Mouse (Mus musculus) embryonic fibroblast, embryonic 13.5 days (primary cell): Measurements from ENCODE around the gene Chmp6. TPM values are rescaled to one million over a fixed set of nuclear protein-coding genes. Genes with fewer than 3 reads are reported as not detected.

Experiments used
- H3K27ac ChIP-seq: 2 replicates; pipeline ENCODE4 v1.5.1; 2012; ENCODE audit warnings: low read length, control low read depth, inconsistent platforms; ENCODE audit not compliant: insufficient read depth
- H3K4me1 ChIP-seq: 2 replicates; pipeline ENCODE4 v1.6.1; 2011; ENCODE audit warnings: low read length; ENCODE audit not compliant: control insufficient read depth, insufficient read depth
- H3K4me3 ChIP-seq: 2 replicates; pipeline ENCODE4 v1.5.1; 2011; ENCODE audit warnings: mild to moderate bottlenecking, control low read depth, low read length; ENCODE audit not compliant: insufficient read depth
- CTCF ChIP-seq: IDR thresholded peaks from 2 replicates; pipeline ENCODE4 v1.5.1; 2011; ENCODE audit warnings: mild to moderate bottlenecking, control low read depth, low read length, moderate library complexity, borderline replicate concordance; ENCODE audit not compliant: insufficient read depth
- POLR2A ChIP-seq: IDR thresholded peaks from 2 replicates; pipeline ENCODE4 v1.6.1; 2011; ENCODE audit warnings: low read depth, mild to moderate bottlenecking, control low read depth, low read length, moderate library complexity
- polyA plus RNA-seq: library from polyadenylated mRNA; stranded (reverse); fragments of >200 nt; gene quantifications from 2 replicates; pipeline ENCODE4 v1.2.4, GENCODE M21; 2011; ENCODE audit warnings: low read depth; ENCODE audit not compliant: missing spikeins, insufficient read length

Chmp6 gene
- polyA plus RNA-seq, 1 experiment = 30.3 TPM

DNA sequence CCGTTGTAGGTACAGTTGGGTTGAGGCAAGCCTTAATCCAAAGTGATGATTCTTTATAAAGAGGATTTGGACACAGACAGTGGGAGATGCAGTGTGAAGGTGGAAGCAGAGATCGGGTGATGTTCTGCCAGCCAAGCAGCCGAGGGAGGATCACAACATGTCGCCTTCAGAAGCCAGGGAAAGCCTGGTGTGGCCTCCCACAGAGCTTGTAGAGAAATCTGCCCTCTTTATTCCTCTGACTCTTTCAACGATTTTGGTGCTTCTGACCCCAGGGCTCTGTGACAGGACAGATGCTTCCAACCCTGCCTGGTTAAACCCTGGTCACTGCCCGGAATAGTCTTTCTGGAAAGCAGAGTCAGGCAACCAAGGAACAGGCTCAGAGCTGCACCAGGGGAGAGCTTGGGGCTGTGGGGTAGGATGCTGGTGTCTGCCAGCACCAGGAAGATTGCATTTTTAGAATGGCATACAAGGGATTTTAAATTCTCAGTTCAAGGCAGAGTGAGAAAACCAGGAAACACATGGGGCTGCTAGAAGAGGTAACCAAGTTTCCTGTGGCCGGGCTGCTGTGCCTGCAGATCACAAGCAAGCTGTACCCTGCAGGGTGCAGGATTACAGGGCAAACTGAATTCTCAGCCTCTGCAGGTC, 6.1 kb upstream of the Chmp6 start:
- no peak overlapping the region for H3K27ac ChIP-seq
- H3K4me3 ChIP-seq = no peak overlapping the region
- no peaks in the 10 kb centered on the region for H3K4me1 ChIP-seq
- no peak for TF ChIP-seq POLR2A
- no peak for TF ChIP-seq CTCF

GRCm38 (mm10) chr11:119907711-119908110, 5.5 kb upstream of the Chmp6 start:
- TF ChIP-seq POLR2A = no peak
- Histone ChIP-seq H3K27ac (no peak overlapping the region), H3K4me1 (no peaks in the 10 kb centered on the region), H3K4me3 (no peak overlapping the region)

GRCm38 (mm10) chr11:119909436-119909835, 3.8 kb upstream of the Chmp6 start:
- TF ChIP-seq POLR2A (no peak), CTCF (peak; percentile 91)
- H3K4me1 ChIP-seq = no peaks in the 10 kb centered on the region
- H3K4me3 ChIP-seq = no peak overlapping the region
- H3K27ac ChIP-seq = no peak overlapping the region

DNA sequence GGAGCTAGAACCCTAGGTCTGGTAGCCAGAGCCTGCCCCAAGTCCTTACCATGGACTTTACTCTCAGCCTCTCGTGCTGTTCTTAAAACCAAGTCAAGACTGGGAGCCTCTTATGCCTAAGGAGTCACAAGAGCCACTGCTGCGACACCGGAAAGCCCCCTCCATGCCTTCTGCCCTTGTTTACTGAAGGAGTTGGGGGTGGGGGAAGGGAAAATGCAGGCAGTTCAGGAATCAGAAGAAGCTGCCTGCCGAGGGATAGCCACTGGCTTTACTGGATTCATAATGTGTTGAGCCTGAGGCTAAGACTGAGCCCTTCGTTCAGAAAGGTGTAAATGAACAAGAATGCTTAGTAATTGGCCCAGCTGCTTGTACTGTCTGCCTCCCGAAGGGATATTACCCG, 396 bp upstream of the Chmp6 start:
- Histone ChIP-seq H3K4me1 (no peaks in the 10 kb centered on the region), H3K4me3 (no peak overlapping the region; the same call in 1 of the 2 replicates), H3K27ac (no peak overlapping the region)
- TF ChIP-seq POLR2A (no peak), CTCF (no peak)

DNA sequence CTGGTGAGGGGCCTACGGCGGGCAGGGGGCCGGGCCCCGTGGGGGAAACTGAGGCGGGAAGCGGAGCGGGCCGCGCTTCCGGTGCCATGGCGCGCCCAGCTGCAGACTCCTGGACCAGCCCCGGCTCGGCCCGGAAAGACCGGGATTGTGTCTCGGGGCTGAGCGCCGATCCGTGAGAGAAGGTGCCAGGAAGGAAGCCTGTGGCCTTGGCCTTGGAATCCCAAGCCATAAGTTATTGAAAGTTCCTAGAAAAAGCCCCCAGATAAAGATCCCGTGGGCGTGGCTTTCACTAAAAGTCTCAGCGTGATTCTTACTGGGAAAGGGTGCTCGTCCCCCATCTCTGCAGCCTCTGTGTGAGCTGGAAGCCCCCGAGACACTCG, 684 bp downstream of the Chmp6 start:
- TF ChIP-seq POLR2A (no peak), CTCF (no peak)
- peak overlapping the region; percentile 32 for H3K27ac ChIP-seq
- no peaks in the 10 kb centered on the region for H3K4me1 ChIP-seq
- peak overlapping the region; percentile 86 for H3K4me3 ChIP-seq

GRCm38 (mm10) chr11:119914381-119914780, 1.1 kb downstream of the Chmp6 start:
- TF ChIP-seq POLR2A (no peak), CTCF (no peak)
- peak overlapping the region; percentile 86 for H3K4me3 ChIP-seq
- H3K4me1 ChIP-seq = no peaks in the 10 kb centered on the region
- H3K27ac ChIP-seq = peak overlapping the region; percentile 32; the same call in 1 of the 2 replicates

DNA sequence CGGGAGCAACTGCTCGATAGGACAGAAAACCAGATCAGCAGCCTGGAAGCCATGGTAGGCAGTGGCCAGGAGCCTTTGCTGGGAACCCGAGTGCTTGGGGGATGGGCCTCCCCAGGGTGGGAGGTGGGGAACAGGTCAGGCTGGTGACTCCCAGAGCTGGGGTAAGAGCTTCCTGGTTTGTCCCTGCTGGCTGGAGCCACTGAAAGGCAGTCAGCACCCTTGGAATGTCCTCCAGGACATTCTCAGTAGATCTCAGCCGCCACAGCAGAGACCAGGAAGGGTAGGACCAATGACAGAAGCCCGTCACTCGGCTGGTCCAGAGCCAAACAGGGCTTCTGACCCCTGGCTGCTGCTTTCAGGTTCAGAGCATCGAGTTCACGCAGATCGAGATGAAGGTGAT, 2.4 kb downstream of the Chmp6 start:
- Histone ChIP-seq H3K27ac (no peak overlapping the region), H3K4me3 (no peak overlapping the region), H3K4me1 (no peaks in the 10 kb centered on the region)
- TF ChIP-seq CTCF (no peak), POLR2A (no peak)

DNA sequence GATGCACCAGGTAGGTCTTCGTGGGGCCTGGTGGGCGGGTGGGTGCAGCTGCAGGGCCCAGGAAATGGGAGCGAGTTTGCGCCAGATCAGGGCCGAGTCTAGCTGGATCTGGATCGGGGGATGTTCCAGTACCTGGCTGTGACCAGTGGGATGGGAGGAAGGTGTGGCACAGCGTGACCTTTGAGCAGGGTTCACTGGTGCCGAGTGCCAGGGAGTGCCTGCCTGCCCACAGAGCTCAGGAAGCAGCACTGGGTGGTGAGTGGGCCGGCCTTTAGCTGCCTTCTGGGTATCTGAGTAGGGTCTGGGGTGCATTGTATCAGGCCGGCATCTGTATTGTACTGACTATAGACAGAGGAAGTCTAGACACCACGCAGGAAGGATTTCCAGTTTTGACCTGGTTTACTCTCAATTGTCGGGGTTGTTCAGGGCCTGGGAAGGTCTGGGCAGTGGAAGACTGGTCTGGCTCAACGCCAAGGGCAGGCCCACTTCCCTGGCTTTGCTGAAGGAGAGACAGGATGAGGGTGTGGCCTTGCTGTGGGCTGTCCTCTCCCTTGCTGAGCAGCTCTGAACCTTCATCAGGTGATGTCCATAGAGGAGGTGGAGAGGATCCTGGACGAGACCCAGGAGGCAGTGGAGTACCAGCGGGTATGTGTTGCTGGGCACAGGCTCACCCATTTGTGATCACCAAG, 3.0 kb downstream of the Chmp6 start:
- Histone ChIP-seq H3K4me3 (no peak overlapping the region), H3K4me1 (no peaks in the 10 kb centered on the region), H3K27ac (no peak overlapping the region)
- TF ChIP-seq POLR2A (no peak), CTCF (no peak)

- TF ChIP-seq POLR2A (no peak), CTCF (no peak)
- Histone ChIP-seq H3K27ac (no peak overlapping the region), H3K4me1 (no peaks in the 10 kb centered on the region), H3K4me3 (no peak overlapping the region)
Measured at GRCm38 (mm10) chr11:119916834-119917469, 3.7 kb downstream of the Chmp6 start.

DNA sequence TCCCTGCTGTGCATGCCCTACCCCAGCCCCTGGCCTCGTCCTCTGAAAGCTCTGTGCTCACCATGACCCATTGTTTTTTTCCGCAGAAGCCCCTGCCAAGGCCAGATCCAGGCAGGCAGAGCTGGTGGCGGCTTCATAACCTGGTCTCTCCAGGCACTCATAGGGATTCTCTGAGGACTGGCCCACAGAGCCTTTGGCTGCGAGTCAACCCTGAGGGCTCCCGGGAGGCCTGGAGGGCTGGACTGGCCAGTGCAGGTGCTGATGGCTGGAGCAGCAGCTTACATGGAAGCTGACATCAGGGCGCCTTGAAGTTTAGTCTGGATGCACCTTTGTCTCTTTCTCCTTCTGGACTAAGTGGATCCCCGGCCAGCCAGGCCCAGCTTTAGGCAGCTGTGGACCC, 5.3 kb downstream of the Chmp6 start:
- no peak for TF ChIP-seq CTCF
- TF ChIP-seq POLR2A = no peak
- Histone ChIP-seq H3K4me1 (no peaks in the 10 kb centered on the region), H3K4me3 (no peak overlapping the region), H3K27ac (no peak overlapping the region)
